Mouse (Mus musculus): ENCODE results near the gene Nup160.

Gene Nup160

GRCm38 (mm10) chr2:90745053-90745678 is 68.2 kb downstream of the Nup160 start, which contains the start of gene Fnbp4:
Gene Fnbp4, plus strand, starts transcription at chr2:90745370.
- peak; percentile 97 for DNase-seq (ENCODE audit: low read depth)

- peak; percentile 31 for DNase-seq (ENCODE audit: low read depth)
Measured at GRCm38 (mm10) chr2:90745740-90746537, 68.9 kb downstream of the Nup160 start.

- DNase-seq (ENCODE audit: low read depth), result peak; percentile 15
Measured at GRCm38 (mm10) chr2:90746538-90746865, 69.5 kb downstream of the Nup160 start.

- no peak for DNase-seq (ENCODE audit: low read depth)
Measured at GRCm38 (mm10) chr2:90747131-90747530, 70.1 kb downstream of the Nup160 start.

- no peak for DNase-seq (ENCODE audit: low read depth)
Measured at GRCm38 (mm10) chr2:90749676-90750459, 72.9 kb downstream of the Nup160 start.

- no peak for DNase-seq (ENCODE audit: low read depth)
Measured at GRCm38 (mm10) chr2:90753565-90753964, 76.5 kb downstream of the Nup160 start.

- DNase-seq (ENCODE audit: low read depth), result no peak
Measured at GRCm38 (mm10) chr2:90754188-90754587, 77.2 kb downstream of the Nup160 start.

GRCm38 (mm10) chr2:90765123-90765522 is 88.1 kb downstream of the Nup160 start:
- no peak for DNase-seq (ENCODE audit: low read depth)

- DNase-seq (ENCODE audit: low read depth), result no peak
Measured at GRCm38 (mm10) chr2:90781323-90781722, 104.3 kb downstream of the Nup160 start.

- DNase-seq (ENCODE audit: low read depth), result no peak
Measured at GRCm38 (mm10) chr2:90781938-90782337, 104.9 kb downstream of the Nup160 start.

GRCm38 (mm10) chr2:90782458-90782857 is 105.4 kb downstream of the Nup160 start, which contains the start of gene Agbl2:
Gene Agbl2, plus strand, starts transcription at chr2:90782727.
- DNase-seq (ENCODE audit: low read depth), result no peak

GRCm38 (mm10) chr2:90782901-90783486 is 106.0 kb downstream of the Nup160 start:
- DNase-seq (ENCODE audit: low read depth), result no peak
